Mouse (Mus musculus): ENCODE measurements around the gene Catspere2. TPM values are rescaled to one million over a fixed set of nuclear protein-coding genes. Genes with fewer than 3 reads are reported as not detected.
"Not testable (repeated sequence)": the region's sequence is repeated elsewhere in the genome, so short reads cannot be mapped to it uniquely, and the experiment has no call there.

Gene Catspere2
- polyA plus RNA-seq (2015; fragmentation: Nextera tagmentation; extraction: Ambion mirVana), result 0.10 TPM in 1 of 2 replicates, not detected in the other

GRCm38 (mm10) chr1:177983024-177983450, at the start of gene Catspere2:
TSS of gene Catspere2 (plus strand) at chr1:177983423.
- peak within 1 kb of the TSS; percentile 64 for H3K4me3 ChIP-seq
- not testable (repeated sequence) for H3K27ac ChIP-seq; H3K9me3 ChIP-seq (replicated peaks); H3K27me3 ChIP-seq; H3K4me1 ChIP-seq; H3K36me3 ChIP-seq (ENCODE audit: poor library complexity, severe bottlenecking)
- peak within 1 kb of the TSS; percentile 63 for H3K9ac ChIP-seq
- peak; percentile 98 for ATAC-seq
- H3K4me2 ChIP-seq, result peak within 1 kb of the TSS; percentile 59
- WGBS, result under 1% methylated on average over 21 of the region's 21 CpGs

- not testable (repeated sequence) for H3K9ac ChIP-seq; H3K36me3 ChIP-seq (ENCODE audit: poor library complexity, severe bottlenecking); H3K27ac ChIP-seq; H3K4me2 ChIP-seq; H3K9me3 ChIP-seq (replicated peaks); H3K4me1 ChIP-seq; H3K27me3 ChIP-seq; H3K4me3 ChIP-seq
- WGBS, result 6% methylated on average over 3 of the region's 4 CpGs
- peak; percentile 48 for ATAC-seq
These were observed 42.7 kb upstream of the Catspere2 start for GRCm38 (mm10) chr1:177940422-177940977.

GRCm38 (mm10) chr1:177981276-177981675, 1.9 kb upstream of the Catspere2 start:
- H3K27me3 ChIP-seq, result no peaks in the 10 kb centered on the region
- no peaks in the 10 kb centered on the region for H3K9me3 ChIP-seq (replicated peaks)
- no peak overlapping the region for H3K9ac ChIP-seq
- H3K4me1 ChIP-seq, result 0 out of 2 replicates have a peak, but pooled peaks cover 2% of the 10 kb centered on the region
- 80% methylated on average over 1 of the region's 1 CpGs for WGBS
- H3K27ac ChIP-seq, result no peak overlapping the region
- H3K4me2 ChIP-seq, result no peak overlapping the region
- no peaks in the 10 kb centered on the region for H3K36me3 ChIP-seq (ENCODE audit: poor library complexity, severe bottlenecking)
- no peak overlapping the region for H3K4me3 ChIP-seq
- no peak for ATAC-seq

- Histone ChIP-seq H3K4me2 (peak overlapping the region; percentile 59), H3K9ac (peak overlapping the region; percentile 63), H3K4me3 (peak overlapping the region; percentile 64)
- not testable (repeated sequence) for H3K36me3 ChIP-seq (ENCODE audit: poor library complexity, severe bottlenecking); H3K4me1 ChIP-seq; H3K9me3 ChIP-seq (replicated peaks); H3K27ac ChIP-seq; H3K27me3 ChIP-seq
- peak; percentile 51 for ATAC-seq
- WGBS, result under 1% methylated on average over 21 of the region's 41 CpGs
These were observed 359 bp downstream of the Catspere2 start for GRCm38 (mm10) chr1:177983582-177983981.

GRCm38 (mm10) chr1:177984206-177984605, 983 bp downstream of the Catspere2 start:
- Histone ChIP-seq H3K4me1 (0 out of 2 replicates have a peak, but pooled peaks cover 2% of the 10 kb centered on the region), H3K27ac (no peak overlapping the region), H3K9me3 (replicated peaks) (no peaks in the 10 kb centered on the region), H3K9ac (no peak overlapping the region), H3K36me3 (ENCODE audit: poor library complexity, severe bottlenecking) (no peaks in the 10 kb centered on the region), H3K4me3 (0 out of 2 replicates have a peak overlapping the region, but pooled peaks have one; percentile 17), H3K4me2 (peak overlapping the region; percentile 50), H3K27me3 (no peaks in the 10 kb centered on the region)
- no peak for ATAC-seq
- 62% methylated on average over 9 of the region's 9 CpGs for WGBS

GRCm38 (mm10) chr1:177987476-177987875, 4.3 kb downstream of the Catspere2 start:
- H3K27ac ChIP-seq; H3K4me2 ChIP-seq; H3K36me3 ChIP-seq (ENCODE audit: poor library complexity, severe bottlenecking); ATAC-seq; H3K4me1 ChIP-seq; H3K4me3 ChIP-seq; H3K9ac ChIP-seq; H3K27me3 ChIP-seq; H3K9me3 ChIP-seq (replicated peaks): not testable (repeated sequence)
- WGBS, result 65% methylated on average over 1 of the region's 1 CpGs

- not testable (repeated sequence) for H3K4me1 ChIP-seq; H3K4me3 ChIP-seq; H3K27ac ChIP-seq; H3K9ac ChIP-seq; H3K4me2 ChIP-seq; ATAC-seq; H3K9me3 ChIP-seq (replicated peaks); H3K27me3 ChIP-seq; H3K36me3 ChIP-seq (ENCODE audit: poor library complexity, severe bottlenecking)
- 63% methylated on average over 4 of the region's 4 CpGs for WGBS
These were observed 89.6 kb downstream of the Catspere2 start for GRCm38 (mm10) chr1:178072798-178073197.

GRCm38 (mm10) chr1:178097865-178098264, 114.6 kb downstream of the Catspere2 start:
- not testable (repeated sequence) for ATAC-seq

GRCm38 (mm10) chr1:178108514-178108913, 125.3 kb downstream of the Catspere2 start:
- not testable (repeated sequence) for H3K27me3 ChIP-seq; H3K27ac ChIP-seq; H3K9me3 ChIP-seq (replicated peaks); H3K4me1 ChIP-seq; ATAC-seq; H3K9ac ChIP-seq; H3K4me3 ChIP-seq; H3K36me3 ChIP-seq (ENCODE audit: poor library complexity, severe bottlenecking); H3K4me2 ChIP-seq
- 83% methylated on average over 1 of the region's 1 CpGs for WGBS

More at GRCm38 (mm10) chr1:178097865-178098264, 114.6 kb downstream of the Catspere2 start:
- not testable (repeated sequence) for H3K4me3 ChIP-seq; H3K27ac ChIP-seq; H3K9ac ChIP-seq; H3K4me2 ChIP-seq; H3K36me3 ChIP-seq (ENCODE audit: poor library complexity, severe bottlenecking); H3K27me3 ChIP-seq; H3K9me3 ChIP-seq (replicated peaks); H3K4me1 ChIP-seq

GRCm38 (mm10) chr1:178122236-178122635, 139.0 kb downstream of the Catspere2 start:
- not testable (repeated sequence) for H3K4me3 ChIP-seq; H3K27me3 ChIP-seq; H3K4me2 ChIP-seq; H3K36me3 ChIP-seq (ENCODE audit: poor library complexity, severe bottlenecking); H3K9me3 ChIP-seq (replicated peaks); H3K4me1 ChIP-seq; H3K27ac ChIP-seq; H3K9ac ChIP-seq; ATAC-seq
- WGBS, result 75% methylated on average over 2 of the region's 2 CpGs

- 94% methylated on average over 12 of the region's 12 CpGs for WGBS
- no peak for ATAC-seq
- Histone ChIP-seq H3K27ac (no peak overlapping the region), H3K4me2 (no peak overlapping the region), H3K9ac (no peak overlapping the region), H3K4me3 (no peak overlapping the region), H3K9me3 (replicated peaks) (no peaks in the 10 kb centered on the region), H3K36me3 (ENCODE audit: poor library complexity, severe bottlenecking) (no peaks in the 10 kb centered on the region), H3K4me1 (no peaks in the 10 kb centered on the region), H3K27me3 (no peaks in the 10 kb centered on the region)
These were observed 151.1 kb downstream of the Catspere2 start for GRCm38 (mm10) chr1:178134288-178134687.

- H3K27ac ChIP-seq; H3K9ac ChIP-seq; H3K4me1 ChIP-seq; H3K9me3 ChIP-seq (replicated peaks); H3K36me3 ChIP-seq (ENCODE audit: poor library complexity, severe bottlenecking); H3K4me2 ChIP-seq; H3K4me3 ChIP-seq; H3K27me3 ChIP-seq: not testable (repeated sequence)
- peak; percentile 62 for ATAC-seq
- WGBS, result 11% methylated on average over 2 of the region's 2 CpGs
These were observed 163.3 kb downstream of the Catspere2 start for GRCm38 (mm10) chr1:178146513-178146912.

GRCm38 (mm10) chr1:178146915-178147314, 163.7 kb downstream of the Catspere2 start:
- 42% methylated on average over 3 of the region's 4 CpGs for WGBS
- H3K4me1 ChIP-seq; H3K36me3 ChIP-seq (ENCODE audit: poor library complexity, severe bottlenecking); H3K9ac ChIP-seq; H3K27me3 ChIP-seq; H3K9me3 ChIP-seq (replicated peaks); H3K4me2 ChIP-seq; H3K27ac ChIP-seq; H3K4me3 ChIP-seq: not testable (repeated sequence)
- peak; percentile 45; the same call in 1 of the 2 replicates for ATAC-seq

Data from forebrain, embryonic 13.5 days (tissue).